Mouse (Mus musculus) embryo, embryonic 9.5 days (tissue): ENCODE measurements around the gene Bcar1.

Source experiments
- DNase-seq: peaks from one replicate; pipeline ENCODE4 v3.0.0-alpha.2; 2017; ENCODE audit errors: extremely low spot score

Bcar1 gene

GRCm38 (mm10) chr8:111743792-111744696, at the start of gene Bcar1:
Gene Bcar1 (minus strand): TSS chr8:111743809.
- DNase-seq = peak; percentile 94

GRCm38 (mm10) chr8:111789639-111790038, 46.0 kb upstream of the Bcar1 start:
- DNase-seq = no peak

- DNase-seq = no peak
Measured at GRCm38 (mm10) chr8:111789200-111789599, 45.6 kb upstream of the Bcar1 start.

- DNase-seq = no peak
Measured at GRCm38 (mm10) chr8:111788497-111788896, 44.9 kb upstream of the Bcar1 start.

- no peak for DNase-seq
Measured at GRCm38 (mm10) chr8:111788085-111788484, 44.5 kb upstream of the Bcar1 start.

GRCm38 (mm10) chr8:111787683-111788082, 44.1 kb upstream of the Bcar1 start:
- DNase-seq = no peak

- DNase-seq = peak; percentile 20
Measured at GRCm38 (mm10) chr8:111786701-111787588, 43.3 kb upstream of the Bcar1 start.

GRCm38 (mm10) chr8:111786116-111786515, 42.5 kb upstream of the Bcar1 start:
- DNase-seq = no peak

GRCm38 (mm10) chr8:111782671-111783394, 39.2 kb upstream of the Bcar1 start:
- no peak for DNase-seq

- DNase-seq = no peak
Measured at GRCm38 (mm10) chr8:111782161-111782560, 38.6 kb upstream of the Bcar1 start.

GRCm38 (mm10) chr8:111780697-111781424, 37.3 kb upstream of the Bcar1 start:
- DNase-seq = no peak

- no peak for DNase-seq
Measured at GRCm38 (mm10) chr8:111779690-111780089, 36.1 kb upstream of the Bcar1 start.

- DNase-seq = no peak
Measured at GRCm38 (mm10) chr8:111778801-111779200, 35.2 kb upstream of the Bcar1 start.

GRCm38 (mm10) chr8:111776492-111776891, 32.9 kb upstream of the Bcar1 start:
- DNase-seq = no peak

GRCm38 (mm10) chr8:111775766-111776165, 32.2 kb upstream of the Bcar1 start:
- DNase-seq = no peak

GRCm38 (mm10) chr8:111773476-111773875, 29.9 kb upstream of the Bcar1 start:
- no peak for DNase-seq

GRCm38 (mm10) chr8:111773057-111773456, 29.4 kb upstream of the Bcar1 start:
- no peak for DNase-seq

- DNase-seq = no peak
Measured at GRCm38 (mm10) chr8:111772083-111772482, 28.5 kb upstream of the Bcar1 start.

GRCm38 (mm10) chr8:111771625-111772020, 28.0 kb upstream of the Bcar1 start:
- no peak for DNase-seq

GRCm38 (mm10) chr8:111770958-111771624, 27.5 kb upstream of the Bcar1 start:
- no peak for DNase-seq
